Comparison of ENCODE assay signal across 16 mouse cellular contexts in the genomic region with DNA sequence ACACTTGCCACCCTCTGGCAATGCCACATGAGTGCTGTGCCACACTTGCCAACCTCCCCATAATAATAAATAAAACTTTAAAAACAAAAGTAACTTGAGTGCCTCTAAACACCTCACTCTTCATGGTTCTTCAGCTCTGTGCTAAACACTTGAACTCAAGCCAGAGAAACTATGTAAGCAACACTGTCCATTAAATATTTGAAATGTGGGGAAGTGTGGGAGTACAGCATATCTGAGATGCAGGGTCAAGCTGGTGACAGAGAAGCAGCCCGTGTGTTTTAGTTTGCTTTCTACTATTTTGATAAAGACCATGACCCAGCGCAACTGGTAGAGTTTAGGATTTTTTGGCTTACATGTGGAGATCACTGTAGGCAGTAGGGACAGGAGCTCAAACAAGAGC.
"Had no signal": no experiment of that assay in that cellular context is flagged by ENCODE, and none has a peak within 500 bp of the region (broad histone marks: within the 10 kb centered on the region; RNA-seq: fewer than 3 reads in every experiment).

No protein-coding gene starts in this region.

- H3K4me3 ChIP-seq: liver, embryonic 12.5 days; megakaryocyte, embryonic 14.5 days; midbrain, embryonic 13.5 days; midbrain, embryonic 15.5 days; neural tube, embryonic 12.5 days had no signal

- H3K27me3 ChIP-seq: liver, embryonic 12.5 days; midbrain, embryonic 13.5 days; midbrain, embryonic 15.5 days; neural tube, embryonic 12.5 days had no signal

- H3K36me3 ChIP-seq: liver, embryonic 12.5 days; midbrain, embryonic 13.5 days; midbrain, embryonic 15.5 days; neural tube, embryonic 12.5 days had no signal

- H3K27ac ChIP-seq: liver, embryonic 12.5 days; liver, embryonic 14.5 days; midbrain, embryonic 13.5 days; midbrain, embryonic 15.5 days; neural tube, embryonic 12.5 days had no signal

- ATAC-seq: liver, embryonic 12.5 days; midbrain, embryonic 13.5 days; midbrain, embryonic 15.5 days had no signal

- H3K9ac ChIP-seq: liver, embryonic 12.5 days; liver, embryonic 14.5 days; midbrain, embryonic 13.5 days; midbrain, embryonic 15.5 days; neural tube, embryonic 12.5 days had no signal

- DNase-seq: lung, adult 2 months; lung, postnatal 10 days; lung, postnatal 4 days; right cerebral cortex, postnatal 25 days; right cerebral cortex, postnatal 4 days; spleen, adult 18-20 months; thymus, adult 18-20 months; thymus, postnatal 14 days; thymus, postnatal 36 days had no signal

- H3K4me1 ChIP-seq: neural tube, embryonic 12.5 days had no signal

- H3K4me2 ChIP-seq: liver, embryonic 12.5 days; midbrain, embryonic 11.5 days; midbrain, embryonic 13.5 days; midbrain, embryonic 15.5 days; neural tube, embryonic 12.5 days had no signal

- H3K9me3 ChIP-seq: liver, embryonic 12.5 days; midbrain, embryonic 13.5 days; midbrain, embryonic 15.5 days; neural tube, embryonic 12.5 days had no signal
